Mouse (Mus musculus): ENCODE measurements at regions not wholly inside any gene's neighbourhood (a gene's known extent, or its start where the extent isn't known, plus 50 kb on each side); places are given as distances from the start of the nearest gene placed in this dataset.

DNA sequence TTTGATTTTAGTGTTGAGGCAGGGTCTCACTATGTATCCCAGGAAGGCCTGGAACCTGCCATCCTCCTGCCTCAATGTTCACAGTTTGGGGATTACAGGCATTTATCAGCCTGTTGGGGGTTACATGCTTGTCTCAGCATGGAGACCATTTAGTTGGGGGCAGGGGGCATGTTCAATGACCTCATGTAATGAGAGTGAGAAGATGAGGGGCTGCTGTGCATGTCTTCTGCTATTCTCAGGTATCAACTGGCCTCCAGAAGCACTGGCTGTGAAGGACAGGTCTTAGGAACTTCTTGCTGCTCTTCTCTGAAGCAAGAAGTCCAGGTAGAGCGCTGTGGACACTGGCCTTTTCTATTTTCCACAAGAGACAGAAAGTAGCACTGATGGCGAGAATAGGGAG lies 350.9 kb downstream of the Plekhb2 start:
- TF ChIP-seq CTCF (IDR thresholded peaks at IDR 0.05; ENCODE audit: control insufficient read depth, insufficient read depth, insufficient read length) (no peak), USF1 (IDR thresholded peaks at IDR 0.05; ENCODE audit: low read depth) (no peak), MYOG (IDR thresholded peaks at IDR 0.05; ENCODE audit: control insufficient read depth, extremely low read depth, insufficient read length) (no peak), MYOD1 (IDR thresholded peaks at IDR 0.05; ENCODE audit: control insufficient read depth, insufficient read length, low read depth) (no peak), FOSL1 (IDR thresholded peaks at IDR 0.05; ENCODE audit: insufficient read depth, low read length, poor library complexity, severe bottlenecking) (no peak), MAX (IDR thresholded peaks at IDR 0.05) (no peak), CEBPB (IDR thresholded peaks at IDR 0.05; ENCODE audit: low read depth) (no peak)

Data from C2C12 (cell line).